Mouse (Mus musculus): ENCODE results near the gene Peak1. TPM values are rescaled to one million over a fixed set of nuclear protein-coding genes. Genes with fewer than 3 reads are reported as not detected.

The Peak1 gene
- total and polyA plus RNA-seq, 2 experiments from 2014 or later: 5.3 to 9.1 TPM

GRCm38 (mm10) chr9:56325725-56326124, 92.1 kb downstream of the Peak1 start:
- no peak for ATAC-seq
- H3K9ac ChIP-seq (replicated peaks; ENCODE audit: low read length): no peak overlapping the region
- no peaks in the 10 kb centered on the region for H3K36me3 ChIP-seq (ENCODE audit: insufficient read depth, low read length)
- WGBS: 96% methylated on average over 5 of the region's 5 CpGs
- no peak overlapping the region for H3K4me2 ChIP-seq (ENCODE audit: low read depth, low read length)
- H3K27ac ChIP-seq: no peak overlapping the region
- H3K4me1 ChIP-seq (ENCODE audit: insufficient read depth, low read length): no peaks in the 10 kb centered on the region
- H3K27me3 ChIP-seq (ENCODE audit: insufficient read depth, low read length): no peaks in the 10 kb centered on the region
- no peak overlapping the region for H3K4me3 ChIP-seq (ENCODE audit: low read length)
- no peak for DNase-seq (ENCODE audit: low spot score)
- TF ChIP-seq CTCF (IDR thresholded peaks at IDR 0.05; ENCODE audit: low read depth): no peak
- no peaks in the 10 kb centered on the region for H3K9me3 ChIP-seq (ENCODE audit: low read length)

- Histone ChIP-seq H3K9ac (replicated peaks; ENCODE audit: low read length) (no peak overlapping the region), H3K36me3 (ENCODE audit: insufficient read depth, low read length) (no peaks in the 10 kb centered on the region), H3K4me1 (ENCODE audit: insufficient read depth, low read length) (no peaks in the 10 kb centered on the region), H3K27ac (no peak overlapping the region), H3K9me3 (ENCODE audit: low read length) (no peaks in the 10 kb centered on the region), H3K27me3 (ENCODE audit: insufficient read depth, low read length) (no peaks in the 10 kb centered on the region), H3K4me2 (ENCODE audit: low read depth, low read length) (no peak overlapping the region), H3K4me3 (ENCODE audit: low read length) (no peak overlapping the region)
- no peak for ATAC-seq
- DNase-seq (ENCODE audit: low spot score): no peak
- WGBS: 76% methylated on average over 16 of the region's 16 CpGs
- no peak for TF ChIP-seq CTCF (IDR thresholded peaks at IDR 0.05; ENCODE audit: low read depth)
Measured at GRCm38 (mm10) chr9:56324576-56325355, 93.1 kb downstream of the Peak1 start.

GRCm38 (mm10) chr9:56321291-56321690, 96.6 kb downstream of the Peak1 start:
- no peak overlapping the region for H3K9ac ChIP-seq (replicated peaks; ENCODE audit: low read length)
- no peaks in the 10 kb centered on the region for H3K36me3 ChIP-seq (ENCODE audit: insufficient read depth, low read length)
- no peak for TF ChIP-seq CTCF (IDR thresholded peaks at IDR 0.05; ENCODE audit: low read depth)
- peaks cover 4% of the 10 kb centered on the region for H3K9me3 ChIP-seq (ENCODE audit: low read length)
- H3K4me1 ChIP-seq (ENCODE audit: insufficient read depth, low read length): no peaks in the 10 kb centered on the region
- ATAC-seq: no peak
- H3K27me3 ChIP-seq (ENCODE audit: insufficient read depth, low read length): no peaks in the 10 kb centered on the region
- no peak for DNase-seq (ENCODE audit: low spot score)
- no peak overlapping the region for H3K4me3 ChIP-seq (ENCODE audit: low read length)
- no peak overlapping the region for H3K4me2 ChIP-seq (ENCODE audit: low read depth, low read length)
- H3K27ac ChIP-seq: no peak overlapping the region
- WGBS: 89% methylated on average over 2 of the region's 2 CpGs

GRCm38 (mm10) chr9:56314326-56314725, 103.5 kb downstream of the Peak1 start:
- DNase-seq (ENCODE audit: low spot score) (no peak), ATAC-seq (no peak)
- Histone ChIP-seq H3K4me2 (ENCODE audit: low read depth, low read length) (no peak overlapping the region), H3K27ac (no peak overlapping the region), H3K36me3 (ENCODE audit: insufficient read depth, low read length) (no peaks in the 10 kb centered on the region), H3K9me3 (ENCODE audit: low read length) (peaks cover 4% of the 10 kb centered on the region), H3K4me3 (ENCODE audit: low read length) (no peak overlapping the region), H3K4me1 (ENCODE audit: insufficient read depth, low read length) (no peaks in the 10 kb centered on the region), H3K9ac (replicated peaks; ENCODE audit: low read length) (no peak overlapping the region), H3K27me3 (ENCODE audit: insufficient read depth, low read length) (no peaks in the 10 kb centered on the region)
- 92% methylated on average over 3 of the region's 3 CpGs for WGBS
- TF ChIP-seq CTCF (IDR thresholded peaks at IDR 0.05; ENCODE audit: low read depth): no peak

- no peak for ATAC-seq
- no peak overlapping the region for H3K27ac ChIP-seq
- WGBS: 49% methylated on average over 2 of the region's 2 CpGs
- no peaks in the 10 kb centered on the region for H3K4me1 ChIP-seq (ENCODE audit: insufficient read depth, low read length)
- no peaks in the 10 kb centered on the region for H3K36me3 ChIP-seq (ENCODE audit: insufficient read depth, low read length)
- no peaks in the 10 kb centered on the region for H3K27me3 ChIP-seq (ENCODE audit: insufficient read depth, low read length)
- no peak overlapping the region for H3K4me2 ChIP-seq (ENCODE audit: low read depth, low read length)
- no peak for TF ChIP-seq CTCF (IDR thresholded peaks at IDR 0.05; ENCODE audit: low read depth)
- H3K4me3 ChIP-seq (ENCODE audit: low read length): no peak overlapping the region
- H3K9me3 ChIP-seq (ENCODE audit: low read length): no peaks in the 10 kb centered on the region
- DNase-seq (ENCODE audit: low spot score): peak; percentile 9
- no peak overlapping the region for H3K9ac ChIP-seq (replicated peaks; ENCODE audit: low read length)
Measured at GRCm38 (mm10) chr9:56309079-56309478, 108.8 kb downstream of the Peak1 start.

- no peak overlapping the region for H3K4me3 ChIP-seq (ENCODE audit: low read length)
- ATAC-seq: no peak
- H3K27me3 ChIP-seq (ENCODE audit: insufficient read depth, low read length): no peaks in the 10 kb centered on the region
- no peaks in the 10 kb centered on the region for H3K9me3 ChIP-seq (ENCODE audit: low read length)
- no peak for DNase-seq (ENCODE audit: low spot score)
- H3K27ac ChIP-seq: no peak overlapping the region
- TF ChIP-seq CTCF (IDR thresholded peaks at IDR 0.05; ENCODE audit: low read depth): no peak
- H3K4me2 ChIP-seq (ENCODE audit: low read depth, low read length): no peak overlapping the region
- no peak overlapping the region for H3K9ac ChIP-seq (replicated peaks; ENCODE audit: low read length)
- no peaks in the 10 kb centered on the region for H3K36me3 ChIP-seq (ENCODE audit: insufficient read depth, low read length)
- WGBS: 40% methylated on average over 2 of the region's 2 CpGs
- H3K4me1 ChIP-seq (ENCODE audit: insufficient read depth, low read length): peaks cover 4% of the 10 kb centered on the region; the same call in 1 of the 2 replicates
Measured at GRCm38 (mm10) chr9:56304526-56304925, 113.3 kb downstream of the Peak1 start.

GRCm38 (mm10) chr9:56302921-56303465, 114.9 kb downstream of the Peak1 start:
- Histone ChIP-seq H3K27me3 (ENCODE audit: insufficient read depth, low read length) (no peaks in the 10 kb centered on the region), H3K4me2 (ENCODE audit: low read depth, low read length) (no peak overlapping the region), H3K27ac (no peak overlapping the region), H3K4me3 (ENCODE audit: low read length) (no peak overlapping the region), H3K9ac (replicated peaks; ENCODE audit: low read length) (no peak overlapping the region), H3K36me3 (ENCODE audit: insufficient read depth, low read length) (no peaks in the 10 kb centered on the region), H3K4me1 (ENCODE audit: insufficient read depth, low read length) (peaks cover 4% of the 10 kb centered on the region; the same call in 1 of the 2 replicates), H3K9me3 (ENCODE audit: low read length) (no peaks in the 10 kb centered on the region)
- no peak for TF ChIP-seq CTCF (IDR thresholded peaks at IDR 0.05; ENCODE audit: low read depth)
- DNase-seq (ENCODE audit: low spot score) (no peak), ATAC-seq (no peak)
- WGBS: 15% methylated on average over 3 of the region's 3 CpGs

Measured in hindbrain, postnatal 0 days (tissue).